Mouse (Mus musculus): ENCODE data around the gene Glul. TPM values are rescaled to one million over a fixed set of nuclear protein-coding genes. Genes with fewer than 3 reads are reported as not detected.
A peak's percentile ranks its signal among the peaks of the same experiment; 100 is the strongest.

Glul gene
- polyA plus RNA-seq, 1 experiment from 2014 or later = 124 TPM

- Histone ChIP-seq H3K27me3 (replicated peaks) (no peaks in the 10 kb centered on the region), H3K36me3 (peaks cover 15% of the 10 kb centered on the region), H3K9me3 (no peaks in the 10 kb centered on the region), H3K4me2 (replicated peaks) (peak overlapping the region; percentile 80), H3K27ac (peak overlapping the region; percentile 80), H3K4me1 (peaks cover 28% of the 10 kb centered on the region), H3K9ac (peak overlapping the region; percentile 63), H3K4me3 (peak overlapping the region; percentile 82)
- WGBS = 20% methylated on average over 22 of the region's 22 CpGs
- peak; percentile 55 for ATAC-seq (ENCODE audit: low FRiP score, low read depth)
Measured at GRCm38 (mm10) chr1:153898989-153899730, 584 bp upstream of the Glul start.

- H3K9me3 ChIP-seq = no peaks in the 10 kb centered on the region
- H3K36me3 ChIP-seq = peaks cover 27% of the 10 kb centered on the region
- peaks cover 28% of the 10 kb centered on the region for H3K4me1 ChIP-seq
- peak overlapping the region; percentile 78 for H3K9ac ChIP-seq
- H3K4me3 ChIP-seq = peak overlapping the region; percentile 82
- peak overlapping the region; percentile 80 for H3K4me2 ChIP-seq (replicated peaks)
- 0% methylated on average over 36 of the region's 36 CpGs for WGBS
- peak; percentile 63 for ATAC-seq (ENCODE audit: low FRiP score, low read depth)
- peak overlapping the region; percentile 83 for H3K27ac ChIP-seq
- no peaks in the 10 kb centered on the region for H3K27me3 ChIP-seq (replicated peaks)
Measured at GRCm38 (mm10) chr1:153900381-153900780, 637 bp downstream of the Glul start.

GRCm38 (mm10) chr1:153900860-153901730 lies 1.4 kb downstream of the Glul start:
- 3% methylated on average over 25 of the region's 25 CpGs for WGBS

GRCm38 (mm10) chr1:153903006-153903405 lies 3.3 kb downstream of the Glul start:
- H3K9me3 ChIP-seq = no peaks in the 10 kb centered on the region
- no peak overlapping the region for H3K27ac ChIP-seq
- no peak overlapping the region for H3K9ac ChIP-seq
- 41% methylated on average over 13 of the region's 13 CpGs for WGBS
- peaks cover 28% of the 10 kb centered on the region for H3K4me1 ChIP-seq
- no peaks in the 10 kb centered on the region for H3K27me3 ChIP-seq (replicated peaks)
- no peak overlapping the region for H3K4me3 ChIP-seq
- ATAC-seq (ENCODE audit: low FRiP score, low read depth) = no peak
- peaks cover 51% of the 10 kb centered on the region for H3K36me3 ChIP-seq
- H3K4me2 ChIP-seq (replicated peaks) = peak overlapping the region; percentile 80

More at GRCm38 (mm10) chr1:153900860-153901730, 1.4 kb downstream of the Glul start:
- Histone ChIP-seq H3K27ac (peak overlapping the region; percentile 83; the same call in 1 of the 2 replicates), H3K27me3 (replicated peaks) (no peaks in the 10 kb centered on the region), H3K36me3 (peaks cover 32% of the 10 kb centered on the region), H3K4me1 (peaks cover 28% of the 10 kb centered on the region), H3K9ac (peak overlapping the region; percentile 78), H3K9me3 (no peaks in the 10 kb centered on the region), H3K4me2 (replicated peaks) (peak overlapping the region; percentile 80), H3K4me3 (peak overlapping the region; percentile 82)
- no peak for ATAC-seq (ENCODE audit: low FRiP score, low read depth)

- H3K27me3 ChIP-seq (replicated peaks) = no peaks in the 10 kb centered on the region
- no peak for ATAC-seq (ENCODE audit: low FRiP score, low read depth)
- no peak overlapping the region for H3K4me2 ChIP-seq (replicated peaks)
- no peaks in the 10 kb centered on the region for H3K9me3 ChIP-seq
- WGBS = 97% methylated on average over 14 of the region's 14 CpGs
- no peak overlapping the region for H3K4me3 ChIP-seq
- H3K27ac ChIP-seq = no peak overlapping the region
- peaks cover 64% of the 10 kb centered on the region for H3K36me3 ChIP-seq
- H3K4me1 ChIP-seq = peaks cover 25% of the 10 kb centered on the region
- H3K9ac ChIP-seq = no peak overlapping the region
Measured at GRCm38 (mm10) chr1:153904236-153904635, 4.5 kb downstream of the Glul start.

GRCm38 (mm10) chr1:153905884-153906283 lies 6.1 kb downstream of the Glul start:
- no peak overlapping the region for H3K4me3 ChIP-seq
- WGBS = 96% methylated on average over 3 of the region's 3 CpGs

GRCm38 (mm10) chr1:153908208-153908607 lies 8.5 kb downstream of the Glul start:
- ATAC-seq (ENCODE audit: low FRiP score, low read depth) = no peak
- H3K36me3 ChIP-seq = peaks cover 73% of the 10 kb centered on the region
- 89% methylated on average over 6 of the region's 6 CpGs for WGBS

More at GRCm38 (mm10) chr1:153905884-153906283, 6.1 kb downstream of the Glul start:
- no peak for ATAC-seq (ENCODE audit: low FRiP score, low read depth)
- Histone ChIP-seq H3K4me2 (replicated peaks) (no peak overlapping the region), H3K9ac (no peak overlapping the region), H3K9me3 (no peaks in the 10 kb centered on the region), H3K36me3 (peaks cover 78% of the 10 kb centered on the region), H3K4me1 (peaks cover 25% of the 10 kb centered on the region), H3K27ac (no peak overlapping the region), H3K27me3 (replicated peaks) (no peaks in the 10 kb centered on the region)

GRCm38 (mm10) chr1:153908741-153909140 lies 9.0 kb downstream of the Glul start:
- Histone ChIP-seq H3K9ac (no peak overlapping the region), H3K4me2 (replicated peaks) (no peak overlapping the region), H3K36me3 (peaks cover 67% of the 10 kb centered on the region), H3K4me3 (no peak overlapping the region), H3K4me1 (no peaks in the 10 kb centered on the region), H3K27ac (no peak overlapping the region), H3K27me3 (replicated peaks) (no peaks in the 10 kb centered on the region), H3K9me3 (no peaks in the 10 kb centered on the region)
- 94% methylated on average over 4 of the region's 4 CpGs for WGBS
- no peak for ATAC-seq (ENCODE audit: low FRiP score, low read depth)

More at GRCm38 (mm10) chr1:153908208-153908607, 8.5 kb downstream of the Glul start:
- H3K9ac ChIP-seq = no peak overlapping the region
- no peaks in the 10 kb centered on the region for H3K27me3 ChIP-seq (replicated peaks)
- no peak overlapping the region for H3K27ac ChIP-seq
- no peak overlapping the region for H3K4me2 ChIP-seq (replicated peaks)
- H3K4me3 ChIP-seq = no peak overlapping the region
- peaks cover 5% of the 10 kb centered on the region; the same call in 1 of the 2 replicates for H3K4me1 ChIP-seq
- no peaks in the 10 kb centered on the region for H3K9me3 ChIP-seq

- H3K4me1 ChIP-seq = no peaks in the 10 kb centered on the region
- no peak overlapping the region for H3K27ac ChIP-seq
- no peaks in the 10 kb centered on the region for H3K27me3 ChIP-seq (replicated peaks)
- no peak overlapping the region for H3K4me2 ChIP-seq (replicated peaks)
- WGBS = 97% methylated on average over 10 of the region's 10 CpGs
- no peak overlapping the region for H3K4me3 ChIP-seq
- no peaks in the 10 kb centered on the region for H3K9me3 ChIP-seq
- H3K9ac ChIP-seq = no peak overlapping the region
- no peak for ATAC-seq (ENCODE audit: low FRiP score, low read depth)
- peaks cover 61% of the 10 kb centered on the region for H3K36me3 ChIP-seq
Measured at GRCm38 (mm10) chr1:153909213-153909962, 9.6 kb downstream of the Glul start.

GRCm38 (mm10) chr1:153909963-153910291 lies 10.2 kb downstream of the Glul start:
- H3K4me2 ChIP-seq (replicated peaks) = no peak overlapping the region
- H3K36me3 ChIP-seq = peaks cover 55% of the 10 kb centered on the region
- no peak for ATAC-seq (ENCODE audit: low FRiP score, low read depth)
- 95% methylated on average over 9 of the region's 9 CpGs for WGBS
- no peaks in the 10 kb centered on the region for H3K9me3 ChIP-seq
- H3K27me3 ChIP-seq (replicated peaks) = no peaks in the 10 kb centered on the region
- no peak overlapping the region for H3K4me3 ChIP-seq
- H3K9ac ChIP-seq = no peak overlapping the region
- no peaks in the 10 kb centered on the region for H3K4me1 ChIP-seq
- no peak overlapping the region for H3K27ac ChIP-seq

GRCm38 (mm10) chr1:153910423-153910822 lies 10.7 kb downstream of the Glul start:
- WGBS = 95% methylated on average over 5 of the region's 5 CpGs

More at GRCm38 (mm10) chr1:153910423-153910822, 10.7 kb downstream of the Glul start:
- H3K27ac ChIP-seq = no peak overlapping the region
- no peaks in the 10 kb centered on the region for H3K4me1 ChIP-seq
- no peak overlapping the region for H3K4me2 ChIP-seq (replicated peaks)
- H3K9me3 ChIP-seq = no peaks in the 10 kb centered on the region
- no peak for ATAC-seq (ENCODE audit: low FRiP score, low read depth)
- no peak overlapping the region for H3K9ac ChIP-seq
- H3K4me3 ChIP-seq = no peak overlapping the region
- H3K27me3 ChIP-seq (replicated peaks) = no peaks in the 10 kb centered on the region
- H3K36me3 ChIP-seq = peaks cover 50% of the 10 kb centered on the region

All from neural tube, embryonic 12.5 days (tissue).